Mouse (Mus musculus): ENCODE data around the gene Adarb2. TPM values are rescaled to one million over a fixed set of nuclear protein-coding genes. Genes with fewer than 3 reads are reported as not detected.

Gene Adarb2
- polyA plus RNA-seq (2012; rRNA removed) = 16.9 and 18.4 TPM in 2 replicates

GRCm38 (mm10) chr13:8202681-8203476 lies at the start of gene Adarb2:
Adarb2 (plus strand) TSS chr13:8202866.

Data from central nervous system, embryonic 18 days (tissue).